Mouse (Mus musculus): Measurements from ENCODE around the gene Olfr1052. TPM values are rescaled to one million over a fixed set of nuclear protein-coding genes. Genes with fewer than 3 reads are reported as not detected.

Gene Olfr1052
- polyA plus RNA-seq (2012; rRNA removed), result not detected in 2 replicates

GRCm38 (mm10) chr2:86292155-86292554 is at the start of gene Olfr1052:
Olfr1052 (plus strand) TSS chr2:86292455.

GRCm38 (mm10) chr2:86258228-86258627 is 34.0 kb upstream of the Olfr1052 start, which contains the start of gene Olfr1049:
Olfr1049 (minus strand) TSS chr2:86258328.

GRCm38 (mm10) chr2:86278988-86279387 is 13.3 kb upstream of the Olfr1052 start, which contains the start of gene Olfr1051:
Olfr1051 (minus strand) TSS chr2:86279088.

GRCm38 (mm10) chr2:86315184-86315583 is 22.9 kb downstream of the Olfr1052 start, which contains the start of gene Olfr1053:
Olfr1053 (minus strand) TSS chr2:86315284.

GRCm38 (mm10) chr2:86335333-86335732 is 43.1 kb downstream of the Olfr1052 start, which contains the start of gene Olfr1054:
Olfr1054 (minus strand) TSS chr2:86335433.

Other genes with a start within 250 kb of the Olfr1052 start
- 0.37 and 0.41 TPM in 2 replicates for gene Olfr1034, start 246.6 kb upstream of the Olfr1052 start, polyA plus RNA-seq (2012; rRNA removed)
- gene Olfr1036, start 218.5 kb upstream of the Olfr1052 start, polyA plus RNA-seq (2012; rRNA removed), result not detected in 2 replicates
- not detected in 2 replicates for gene Olfr1037, start 205.1 kb upstream of the Olfr1052 start, polyA plus RNA-seq (2012; rRNA removed)
- gene Olfr1039, start 156.5 kb upstream of the Olfr1052 start, polyA plus RNA-seq (2012; rRNA removed), result not detected in 2 replicates
- gene Olfr1040, start 145.7 kb upstream of the Olfr1052 start, polyA plus RNA-seq (2012; rRNA removed), result not detected in 2 replicates
- not detected in 2 replicates for gene Olfr1042, start 130.6 kb upstream of the Olfr1052 start, polyA plus RNA-seq (2012; rRNA removed)
- not detected in 2 replicates for gene Olfr1043, start 124.9 kb upstream of the Olfr1052 start, polyA plus RNA-seq (2012; rRNA removed)
- gene Olfr1044, start 114.6 kb upstream of the Olfr1052 start, polyA plus RNA-seq (2012; rRNA removed), result not detected in 2 replicates
- not detected in 2 replicates for gene Olfr52, start 106.8 kb upstream of the Olfr1052 start, polyA plus RNA-seq (2012; rRNA removed)
- not detected in 2 replicates for gene Olfr1045, start 89.4 kb upstream of the Olfr1052 start, polyA plus RNA-seq (2012; rRNA removed)
- gene Olfr1046, start 73.1 kb upstream of the Olfr1052 start, polyA plus RNA-seq (2012; rRNA removed), result not detected in 2 replicates
- gene Olfr1047, start 61.1 kb upstream of the Olfr1052 start, polyA plus RNA-seq (2012; rRNA removed), result not detected in 2 replicates
- gene Olfr1048, start 52.2 kb upstream of the Olfr1052 start, polyA plus RNA-seq (2012; rRNA removed), result not detected in 2 replicates
- gene Olfr1049, start 34.1 kb upstream of the Olfr1052 start, polyA plus RNA-seq (2012; rRNA removed), result not detected in 2 replicates
- not detected in 2 replicates for gene Olfr1051, start 13.4 kb upstream of the Olfr1052 start, polyA plus RNA-seq (2012; rRNA removed)
- not detected in 2 replicates for gene Olfr1053, start 22.8 kb downstream of the Olfr1052 start, polyA plus RNA-seq (2012; rRNA removed)
- not detected in 2 replicates for gene Olfr1054, start 43.0 kb downstream of the Olfr1052 start, polyA plus RNA-seq (2012; rRNA removed)
- gene Olfr1055, start 57.8 kb downstream of the Olfr1052 start, polyA plus RNA-seq (2012; rRNA removed), result not detected in 2 replicates
- not detected in 2 replicates for gene Olfr1056, start 70.0 kb downstream of the Olfr1052 start, polyA plus RNA-seq (2012; rRNA removed)
- not detected in 2 replicates for gene Olfr1057, start 85.9 kb downstream of the Olfr1052 start, polyA plus RNA-seq (2012; rRNA removed)
- not detected in 2 replicates for gene Olfr1058, start 96.1 kb downstream of the Olfr1052 start, polyA plus RNA-seq (2012; rRNA removed)
- gene Olfr1061, start 121.6 kb downstream of the Olfr1052 start, polyA plus RNA-seq (2012; rRNA removed), result not detected in 2 replicates
- gene Olfr1062, start 134.3 kb downstream of the Olfr1052 start, polyA plus RNA-seq (2012; rRNA removed), result not detected in 2 replicates
- gene Olfr1065, start 158.1 kb downstream of the Olfr1052 start, polyA plus RNA-seq (2012; rRNA removed), result not detected in 2 replicates
- gene Olfr1066, start 163.8 kb downstream of the Olfr1052 start, polyA plus RNA-seq (2012; rRNA removed), result not detected in 2 replicates
- not detected in 2 replicates for gene Olfr228, start 194.9 kb downstream of the Olfr1052 start, polyA plus RNA-seq (2012; rRNA removed)
- not detected in 2 replicates for gene Olfr1076, start 216.0 kb downstream of the Olfr1052 start, polyA plus RNA-seq (2012; rRNA removed)